Mouse (Mus musculus) neural tube, embryonic 13.5 days (tissue): ENCODE data around the gene Tbca. TPM values are rescaled to one million over a fixed set of nuclear protein-coding genes. Genes with fewer than 3 reads are reported as not detected.

Experiments
- ATAC-seq: fragments of 200-750 bp; cut with Nextera tagmentation; 2 replicates; pipeline ENCODE4 v1.8.0; 2017; ENCODE audit warnings: low read depth, mild to moderate bottlenecking, moderate TSS enrichment, moderate library complexity
- H3K27ac ChIP-seq: fragments of 300-500 bp; sonication (generic); replicated peaks from 2 replicates; pipeline ENCODE4 v1.5.1; 2015; ENCODE audit warnings: moderate library complexity, mild to moderate bottlenecking, inconsistent platforms
- H3K27me3 ChIP-seq: fragments of 300-500 bp; sonication (generic); 2 replicates; pipeline ENCODE4 v1.6.1; 2015; ENCODE audit warnings: mild to moderate bottlenecking, inconsistent platforms
- H3K36me3 ChIP-seq: fragments of 300-500 bp; sonication (generic); 2 replicates; pipeline ENCODE4 v1.6.1; 2015; ENCODE audit warnings: mild to moderate bottlenecking, inconsistent platforms
- H3K4me1 ChIP-seq: fragments of 300-500 bp; sonication (generic); replicated peaks from 2 replicates; pipeline ENCODE4 v1.6.1; 2015; ENCODE audit warnings: inconsistent platforms
- H3K4me2 ChIP-seq: fragments of 300-500 bp; sonication (generic); 2 replicates; pipeline ENCODE4 v1.6.1; 2015; ENCODE audit warnings: inconsistent platforms, mild to moderate bottlenecking, moderate library complexity
- H3K4me3 ChIP-seq: fragments of 300-500 bp; sonication (generic); 2 replicates; pipeline ENCODE4 v1.5.1; 2015; ENCODE audit warnings: mild to moderate bottlenecking, inconsistent platforms
- H3K9ac ChIP-seq: fragments of 300-500 bp; sonication (generic); 2 replicates; pipeline ENCODE4 v1.6.1; 2015; ENCODE audit warnings: moderate library complexity, mild to moderate bottlenecking, inconsistent platforms
- H3K9me3 ChIP-seq: fragments of 300-500 bp; sonication (generic); 2 replicates; pipeline ENCODE4 v1.6.1; 2016; ENCODE audit warnings: inconsistent platforms
- WGBS: fragments of 180-500 bp; shearing (Covaris S2); methylation state at CpG from one replicate; pipeline ENCODE4 v1.1.7; 2015; 5-methylcytosine and 5-hydroxymethylcytosine counted together
- polyA plus RNA-seq: library from polyadenylated mRNA; unstranded; fragments of >200 nt; fragmentation: Nextera tagmentation; extraction: Ambion mirVana; gene quantifications from 2 replicates; pipeline ENCODE4 v1.2.1, GENCODE M21; 2015

Tbca gene
- 307 and 324 TPM in 2 replicates for polyA plus RNA-seq

DNA sequence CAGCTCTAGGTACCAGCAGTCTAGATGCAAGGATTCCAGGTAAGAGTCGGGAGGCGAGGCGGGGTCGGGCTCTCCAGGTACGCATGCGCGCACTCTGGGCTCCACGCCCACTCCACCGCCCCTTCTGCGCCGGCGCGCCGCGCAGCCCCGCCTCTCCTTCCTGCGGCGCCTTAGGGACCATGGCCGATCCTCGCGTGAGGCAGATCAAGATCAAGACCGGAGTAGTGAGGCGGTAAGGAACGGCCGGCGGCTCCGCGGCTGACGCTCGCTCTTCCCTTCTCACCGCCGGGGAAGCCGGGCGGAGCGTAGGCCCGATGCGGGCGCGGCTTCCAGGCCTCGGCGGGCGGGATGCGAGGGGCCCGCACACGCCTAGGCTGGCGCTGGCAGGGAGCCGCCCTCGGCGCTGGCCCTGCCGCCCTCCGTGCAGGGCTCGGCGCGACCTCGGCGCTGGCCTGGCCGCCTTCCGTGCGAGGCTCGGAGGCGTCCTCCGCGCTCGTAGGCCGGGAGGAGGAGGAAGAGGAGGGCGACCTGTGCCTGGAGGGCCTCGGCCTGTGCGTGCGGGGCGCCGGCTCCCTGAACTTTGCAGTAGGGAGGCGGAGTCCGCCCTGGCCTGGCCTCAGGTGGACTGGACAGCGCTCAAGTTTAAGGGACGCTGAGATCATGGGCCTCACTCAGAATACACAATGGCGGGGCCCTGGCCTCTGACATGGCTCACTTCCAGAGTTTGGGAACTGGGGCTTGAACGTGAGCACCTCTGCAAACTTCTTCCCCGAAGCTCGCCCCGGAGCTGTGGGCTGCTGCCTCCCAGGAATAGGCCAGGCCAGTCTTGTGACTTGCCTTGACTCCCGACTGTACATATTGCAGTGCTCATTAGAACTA is at the start of gene Tbca:
Gene Tbca, plus strand, starts transcription at position 140 of the 879 bp plus-strand sequence.
- Histone ChIP-seq H3K4me1 (peaks cover 14% of the 10 kb centered on the region), H3K4me3 (peak within 1 kb of the TSS; percentile 81), H3K27me3 (peaks cover 20% of the 10 kb centered on the region), H3K4me2 (peak within 1 kb of the TSS; percentile 91), H3K9ac (peak within 1 kb of the TSS; percentile 97), H3K9me3 (no peaks in the 10 kb centered on the region), H3K27ac (peak within 1 kb of the TSS; percentile 89), H3K36me3 (no peaks in the 10 kb centered on the region)
- under 1% methylated on average over 74 of the region's 81 CpGs for WGBS
- ATAC-seq, result peak; percentile 98

- Histone ChIP-seq H3K4me2 (no peak overlapping the region), H3K9ac (no peak overlapping the region), H3K9me3 (no peaks in the 10 kb centered on the region), H3K36me3 (no peaks in the 10 kb centered on the region), H3K27me3 (no peaks in the 10 kb centered on the region), H3K4me1 (no peaks in the 10 kb centered on the region), H3K4me3 (no peak overlapping the region), H3K27ac (no peak overlapping the region)
- ATAC-seq, result no peak
- WGBS, result 17% methylated on average over 1 of the region's 1 CpGs
Measured at GRCm38 (mm10) chr13:94745176-94745575, 43.5 kb upstream of the Tbca start.

DNA sequence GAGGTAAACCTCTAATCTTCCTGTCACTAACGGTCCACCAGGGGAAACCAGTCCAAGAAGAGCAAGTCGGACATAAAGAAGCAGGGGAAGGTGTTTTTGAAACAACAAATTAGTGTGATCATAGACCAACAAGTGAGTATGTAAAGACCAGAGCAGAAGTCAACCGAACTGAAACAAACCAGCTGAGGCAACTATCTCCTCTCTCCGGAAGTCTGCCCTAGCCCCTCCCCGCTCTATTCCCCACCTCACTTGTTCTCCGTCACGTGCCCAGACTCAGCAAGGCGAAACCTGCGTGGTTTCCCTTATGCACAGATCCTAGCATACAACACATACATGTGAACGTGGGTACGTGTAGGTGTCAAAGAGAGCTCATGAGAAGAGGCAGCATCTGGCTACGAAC is 22.9 kb upstream of the Tbca start:
- H3K27ac ChIP-seq, result no peak overlapping the region
- no peaks in the 10 kb centered on the region for H3K9me3 ChIP-seq
- no peak for ATAC-seq
- H3K27me3 ChIP-seq, result no peaks in the 10 kb centered on the region
- H3K4me2 ChIP-seq, result no peak overlapping the region
- 89% methylated on average over 12 of the region's 12 CpGs for WGBS
- no peak overlapping the region for H3K4me3 ChIP-seq
- H3K9ac ChIP-seq, result no peak overlapping the region
- H3K4me1 ChIP-seq, result no peaks in the 10 kb centered on the region
- H3K36me3 ChIP-seq, result no peaks in the 10 kb centered on the region

DNA sequence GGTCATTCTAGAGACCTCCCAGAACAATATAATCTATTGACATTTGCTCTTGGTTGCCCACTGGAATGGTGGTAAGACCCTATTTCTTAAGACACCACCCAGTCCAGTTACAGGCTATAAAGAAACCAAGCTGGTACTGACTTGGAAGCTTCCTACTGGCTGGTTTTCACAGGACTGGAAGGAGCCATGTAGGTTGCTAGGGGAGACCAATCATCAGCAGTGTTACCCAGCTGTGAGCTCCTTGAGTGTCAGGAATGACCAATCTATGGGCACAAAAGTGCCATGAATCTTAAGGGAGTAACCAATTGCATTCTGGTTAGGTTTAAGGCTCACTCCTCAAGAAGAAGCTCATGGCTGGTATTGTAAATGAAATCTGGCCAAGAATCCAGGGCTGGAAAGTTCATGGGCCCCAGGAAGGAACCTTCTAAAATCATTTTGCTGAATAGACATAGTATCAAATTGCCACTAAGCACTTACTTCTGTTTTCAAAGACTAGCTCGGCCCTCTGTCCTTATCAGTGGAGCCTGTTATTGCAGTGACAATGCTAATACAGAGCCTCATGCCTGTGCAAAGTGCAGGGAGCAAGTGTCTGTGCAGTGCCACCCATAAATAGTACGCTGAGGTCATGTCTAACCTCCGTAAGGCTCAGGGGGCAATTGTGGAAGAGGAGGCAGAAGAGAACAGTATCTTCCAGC is 20.1 kb upstream of the Tbca start:
- WGBS, result 73% methylated on average over 3 of the region's 3 CpGs
- ATAC-seq, result no peak
- Histone ChIP-seq H3K9me3 (no peaks in the 10 kb centered on the region), H3K27ac (no peak overlapping the region), H3K4me2 (no peak overlapping the region), H3K36me3 (no peaks in the 10 kb centered on the region), H3K4me1 (no peaks in the 10 kb centered on the region), H3K4me3 (no peak overlapping the region), H3K9ac (no peak overlapping the region), H3K27me3 (no peaks in the 10 kb centered on the region)

- H3K9ac ChIP-seq, result no peak overlapping the region
- no peak for ATAC-seq
- WGBS, result 85% methylated on average over 6 of the region's 6 CpGs
Measured at GRCm38 (mm10) chr13:94769155-94769470, 19.6 kb upstream of the Tbca start.

DNA sequence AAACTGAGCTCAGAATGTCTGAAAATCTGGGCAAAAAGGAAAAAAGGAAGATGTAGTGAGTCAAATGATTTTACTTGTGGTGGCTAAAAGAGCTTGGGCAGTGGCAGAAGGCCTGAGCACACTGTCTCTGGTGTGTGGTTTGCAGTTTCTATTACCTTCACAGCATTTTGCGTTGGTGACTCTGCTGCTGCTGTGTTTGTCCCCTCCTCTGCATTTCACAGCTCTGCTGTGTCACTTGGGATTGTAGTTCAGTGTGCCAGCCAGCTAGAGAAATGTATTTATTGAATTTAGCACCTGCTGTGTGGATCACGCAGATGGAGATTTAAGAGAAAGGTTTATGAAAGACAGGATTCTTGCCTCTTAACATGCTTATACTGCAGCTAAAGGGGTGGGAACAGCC is 1.8 kb upstream of the Tbca start:
- no peak overlapping the region for H3K27ac ChIP-seq

More at GRCm38 (mm10) chr13:94769155-94769470, 19.6 kb upstream of the Tbca start:
- no peaks in the 10 kb centered on the region for H3K4me1 ChIP-seq
- no peaks in the 10 kb centered on the region for H3K36me3 ChIP-seq
- H3K27ac ChIP-seq, result no peak overlapping the region
- no peak overlapping the region for H3K4me3 ChIP-seq
- H3K4me2 ChIP-seq, result no peak overlapping the region
- no peaks in the 10 kb centered on the region for H3K9me3 ChIP-seq
- no peaks in the 10 kb centered on the region for H3K27me3 ChIP-seq

DNA sequence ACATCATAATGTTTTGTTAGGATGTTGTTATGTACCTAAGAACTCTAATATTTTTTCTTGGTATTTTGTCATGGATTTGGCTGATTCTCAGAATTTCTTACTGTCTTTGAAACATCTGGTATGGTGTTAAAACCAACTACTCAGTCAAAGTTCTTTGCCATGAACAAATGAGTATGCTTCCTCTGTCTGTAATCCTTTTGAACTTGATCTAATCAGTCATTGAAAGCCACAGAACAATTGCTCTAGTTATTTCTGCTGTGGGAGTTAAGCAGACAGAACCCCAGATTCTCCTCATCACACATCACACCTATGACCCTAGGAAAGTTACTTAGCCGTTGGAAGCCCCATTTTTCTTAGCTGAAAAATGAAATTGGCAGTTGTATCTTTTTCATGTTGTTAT is 6.0 kb downstream of the Tbca start:
- Histone ChIP-seq H3K27me3 (no peaks in the 10 kb centered on the region), H3K36me3 (no peaks in the 10 kb centered on the region), H3K4me3 (no peak overlapping the region), H3K9me3 (no peaks in the 10 kb centered on the region), H3K4me1 (peaks cover 9% of the 10 kb centered on the region), H3K4me2 (no peak overlapping the region), H3K27ac (no peak overlapping the region), H3K9ac (no peak overlapping the region)
- WGBS, result 81% methylated on average over 1 of the region's 1 CpGs
- ATAC-seq, result no peak

More for the DNA sequence above, 1.8 kb upstream of the Tbca start:
- peaks cover 20% of the 10 kb centered on the region for H3K27me3 ChIP-seq
- H3K9me3 ChIP-seq, result no peaks in the 10 kb centered on the region
- H3K9ac ChIP-seq, result no peak overlapping the region; the same call in 1 of the 2 replicates
- whole genome bisulfite sequencing, result 68% methylated on average over 2 of the region's 2 CpGs
- H3K4me1 ChIP-seq, result peaks cover 14% of the 10 kb centered on the region
- H3K4me3 ChIP-seq, result no peak overlapping the region
- ATAC-seq, result no peak
- no peak overlapping the region for H3K4me2 ChIP-seq
- H3K36me3 ChIP-seq, result no peaks in the 10 kb centered on the region

DNA sequence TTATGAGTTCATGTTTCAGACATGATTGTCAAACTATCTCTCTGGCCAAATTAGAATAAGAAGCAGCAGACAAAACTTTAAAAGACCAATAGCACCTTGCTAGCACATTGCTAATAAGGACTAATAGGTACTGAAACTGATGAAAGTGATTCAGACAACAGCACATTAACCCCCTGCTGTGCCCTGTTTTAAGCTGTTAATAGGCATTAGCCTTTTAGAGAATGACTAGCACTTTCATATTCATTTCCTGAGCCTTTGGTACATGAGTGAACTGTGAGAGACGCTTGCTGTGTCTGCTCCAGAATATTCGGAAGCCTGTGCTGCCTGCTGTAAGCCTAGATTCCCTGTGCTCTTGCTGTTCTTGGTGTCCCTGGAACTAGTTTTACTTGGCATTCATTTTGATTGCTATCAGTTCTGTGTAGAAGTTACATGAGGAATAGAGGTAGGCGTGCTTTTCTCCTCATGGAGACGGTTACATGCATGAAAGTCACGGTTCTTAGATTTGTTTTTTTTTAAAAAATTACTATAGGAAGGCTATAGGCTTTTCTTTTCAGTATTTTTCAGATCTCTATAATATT is 14.9 kb downstream of the Tbca start:
- Histone ChIP-seq H3K36me3 (no peaks in the 10 kb centered on the region), H3K4me2 (no peak overlapping the region), H3K27me3 (no peaks in the 10 kb centered on the region), H3K9me3 (no peaks in the 10 kb centered on the region), H3K27ac (no peak overlapping the region), H3K4me3 (no peak overlapping the region), H3K9ac (no peak overlapping the region), H3K4me1 (peaks cover 18% of the 10 kb centered on the region)
- ATAC-seq, result no peak
- 63% methylated on average over 5 of the region's 5 CpGs for WGBS

DNA sequence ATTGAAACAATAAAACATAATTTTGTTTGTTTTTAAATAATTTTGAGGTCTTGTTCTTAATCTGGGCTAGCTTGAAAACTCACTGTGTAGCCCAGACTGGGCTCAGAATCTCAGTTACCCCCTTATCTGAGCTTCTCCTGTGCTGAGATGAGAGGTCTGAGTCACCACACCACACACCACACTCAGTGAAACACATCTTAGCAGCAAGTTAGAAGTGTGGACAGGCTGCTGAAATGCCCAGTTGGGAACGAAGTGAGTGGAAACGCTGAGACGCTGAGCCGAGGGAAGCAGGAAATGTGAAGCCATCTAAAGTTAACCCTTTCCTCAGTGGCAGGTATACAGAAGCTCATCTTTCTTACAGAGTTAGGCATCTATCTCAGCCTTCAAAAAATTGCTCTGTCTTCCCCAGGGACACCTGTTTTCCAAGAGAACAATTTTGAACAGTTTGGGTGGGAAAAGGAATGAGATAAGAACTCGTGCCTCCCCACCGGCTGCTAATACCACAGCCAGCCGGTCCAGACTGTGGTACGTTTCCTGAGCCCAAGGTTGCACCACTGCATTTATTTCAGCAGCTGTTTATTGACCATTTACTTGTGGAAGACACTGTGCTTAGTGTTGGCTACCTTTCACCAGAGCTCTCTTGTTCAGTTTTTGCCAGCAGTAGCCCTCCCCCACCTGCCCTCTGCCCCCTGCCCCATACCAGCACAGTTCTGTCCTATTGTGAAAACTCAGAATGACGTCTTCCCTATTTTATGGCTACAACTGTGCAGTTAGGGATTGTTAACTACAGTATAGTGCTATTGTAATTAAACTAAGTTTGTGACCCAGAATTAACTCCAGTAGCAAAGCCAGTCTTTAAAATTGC is 17.8 kb downstream of the Tbca start:
- ATAC-seq, result peak; percentile 43; the same call in 1 of the 2 replicates
- Histone ChIP-seq H3K36me3 (no peaks in the 10 kb centered on the region), H3K9me3 (no peaks in the 10 kb centered on the region), H3K27me3 (no peaks in the 10 kb centered on the region), H3K4me3 (no peak overlapping the region), H3K4me1 (peaks cover 18% of the 10 kb centered on the region), H3K27ac (no peak overlapping the region), H3K9ac (no peak overlapping the region), H3K4me2 (no peak overlapping the region)
- 22% methylated on average over 9 of the region's 9 CpGs for WGBS

DNA sequence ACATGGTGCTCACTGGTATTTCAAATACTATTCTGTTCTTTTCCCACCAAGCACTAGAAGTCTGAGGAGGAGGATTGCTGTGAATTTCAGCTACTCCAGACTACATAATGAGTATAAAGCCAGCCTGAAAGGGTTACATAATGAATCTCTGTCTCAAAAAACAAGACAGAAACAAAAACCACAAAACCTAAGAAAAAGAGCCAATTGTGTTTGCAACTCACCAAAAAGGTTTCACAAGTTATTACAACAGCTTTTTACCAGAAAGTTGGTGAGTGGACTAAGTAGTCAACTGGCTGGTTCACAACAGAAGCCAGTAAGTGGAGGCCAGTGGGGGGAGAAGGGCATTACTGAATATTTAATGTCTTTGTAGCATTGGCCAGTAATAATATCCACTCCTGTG is 19.9 kb downstream of the Tbca start:
- Histone ChIP-seq H3K9me3 (no peaks in the 10 kb centered on the region), H3K4me2 (no peak overlapping the region), H3K36me3 (no peaks in the 10 kb centered on the region), H3K4me3 (no peak overlapping the region), H3K27ac (no peak overlapping the region), H3K9ac (no peak overlapping the region), H3K27me3 (no peaks in the 10 kb centered on the region), H3K4me1 (peaks cover 12% of the 10 kb centered on the region)
- ATAC-seq, result no peak

- H3K9me3 ChIP-seq, result no peaks in the 10 kb centered on the region
- no peaks in the 10 kb centered on the region for H3K27me3 ChIP-seq
- H3K36me3 ChIP-seq, result no peaks in the 10 kb centered on the region
- no peak overlapping the region for H3K4me3 ChIP-seq
- H3K27ac ChIP-seq, result no peak overlapping the region
- H3K9ac ChIP-seq, result no peak overlapping the region
- peaks cover 10% of the 10 kb centered on the region for H3K4me1 ChIP-seq
- 62% methylated on average over 1 of the region's 1 CpGs for WGBS
- ATAC-seq, result no peak
- no peak overlapping the region for H3K4me2 ChIP-seq
Measured at GRCm38 (mm10) chr13:94809724-94810123, 21.0 kb downstream of the Tbca start.
